Mouse (Mus musculus): Measurements from ENCODE around the gene Dhrs7b. TPM values are rescaled to one million over a fixed set of nuclear protein-coding genes. Genes with fewer than 3 reads are reported as not detected.

The Dhrs7b gene
- 38.9 TPM for polyA plus RNA-seq (2017; shearing (Covaris generic))

DNA sequence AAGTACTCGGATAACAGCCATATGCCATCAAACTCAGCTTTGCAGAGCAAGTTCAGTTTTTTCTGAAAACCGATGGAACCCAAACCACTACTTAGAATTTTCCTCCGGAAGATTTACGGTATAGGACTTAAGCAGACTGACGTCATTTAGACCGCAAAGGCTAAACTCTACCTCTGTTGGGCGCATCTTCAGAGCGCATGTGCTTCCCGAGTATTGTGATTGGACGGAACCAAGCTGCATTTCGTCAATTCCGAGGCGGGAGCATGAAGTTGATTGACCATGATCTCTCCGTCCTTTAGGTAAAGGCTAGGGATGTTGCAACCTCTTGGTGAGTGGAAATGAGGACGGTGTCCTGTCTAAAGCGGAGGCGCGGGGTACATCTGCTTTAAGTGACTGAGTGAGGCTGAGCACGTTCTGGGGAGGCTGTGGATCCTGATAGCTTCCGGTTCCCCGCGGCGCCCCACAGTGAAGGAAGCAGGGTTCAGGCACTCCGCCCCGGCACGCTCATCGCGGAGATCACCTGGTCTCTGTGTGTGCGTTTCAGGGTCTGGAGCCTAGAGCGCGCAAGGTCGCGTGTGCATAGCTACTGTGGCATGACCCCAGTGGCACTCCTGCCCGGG is at the start of gene Dhrs7b:
TSS of gene Dhrs7b (plus strand) at position 199 of the 620 bp plus-strand sequence.

GRCm38 (mm10) chr11:60811618-60812017 is 18.8 kb upstream of the Dhrs7b start, which contains the start of gene Shmt1:
Gene Shmt1 (minus strand): TSS chr11:60811718.

GRCm38 (mm10) chr11:60878675-60879294 is 48.4 kb downstream of the Dhrs7b start, which contains the start of gene Tmem11:
Gene Tmem11 (minus strand): TSS chr11:60879272.

Other genes starting within 250 kb of the Dhrs7b start
- 17.1 TPM for gene Llgl1, start 130.9 kb upstream of the Dhrs7b start, polyA plus RNA-seq (2017; shearing (Covaris generic))
- 178 TPM for gene Flii, start 103.4 kb upstream of the Dhrs7b start, polyA plus RNA-seq (2017; shearing (Covaris generic))
- gene Mief2, start 102.2 kb upstream of the Dhrs7b start, polyA plus RNA-seq (2017; shearing (Covaris generic)): 21.5 TPM
- 22.4 TPM for gene Top3a, start 53.3 kb upstream of the Dhrs7b start, polyA plus RNA-seq (2017; shearing (Covaris generic))
- 13.4 TPM for gene Smcr8, start 53.1 kb upstream of the Dhrs7b start, polyA plus RNA-seq (2017; shearing (Covaris generic))
- 27.0 TPM for gene Shmt1, start 18.9 kb upstream of the Dhrs7b start, polyA plus RNA-seq (2017; shearing (Covaris generic))
- 50.9 TPM for gene Tmem11, start 48.6 kb downstream of the Dhrs7b start, polyA plus RNA-seq (2017; shearing (Covaris generic))
- 6.9 TPM for gene Natd1, start 84.1 kb downstream of the Dhrs7b start, polyA plus RNA-seq (2017; shearing (Covaris generic))
- 32.0 TPM for gene Map2k3, start 101.4 kb downstream of the Dhrs7b start, polyA plus RNA-seq (2017; shearing (Covaris generic))
- gene Kcnj12, start 191.9 kb downstream of the Dhrs7b start, polyA plus RNA-seq (2017; shearing (Covaris generic)): not detected

Data from CD4-positive, CD25-positive, alpha-beta regulatory T cell, adult 9 weeks (primary cell).